Mouse (Mus musculus): ENCODE results near the gene Prcc.

GRCm38 (mm10) chr3:87899776-87900175 lies 14.4 kb upstream of the Prcc start:
- no peak for TF ChIP-seq POLR2A (IDR thresholded peaks at IDR 0.05; ENCODE audit: borderline replicate concordance, control insufficient read depth, low read depth, low read length)
- TF ChIP-seq CTCF (IDR thresholded peaks at IDR 0.05; ENCODE audit: control insufficient read depth, insufficient read depth, low read length): no peak

Measured in bone marrow, adult 2 months (tissue).